Mouse (Mus musculus) cerebellum, adult 11 months (tissue): ENCODE data around the gene Lgals2.
"Not testable (repeated sequence)": the region's sequence is repeated elsewhere in the genome, so short reads cannot be mapped to it uniquely, and the experiment has no call there.

Source experiments
- DNase-seq: peaks from one replicate; pipeline ENCODE4 v3.0.0; 2022

Gene Lgals2

DNA sequence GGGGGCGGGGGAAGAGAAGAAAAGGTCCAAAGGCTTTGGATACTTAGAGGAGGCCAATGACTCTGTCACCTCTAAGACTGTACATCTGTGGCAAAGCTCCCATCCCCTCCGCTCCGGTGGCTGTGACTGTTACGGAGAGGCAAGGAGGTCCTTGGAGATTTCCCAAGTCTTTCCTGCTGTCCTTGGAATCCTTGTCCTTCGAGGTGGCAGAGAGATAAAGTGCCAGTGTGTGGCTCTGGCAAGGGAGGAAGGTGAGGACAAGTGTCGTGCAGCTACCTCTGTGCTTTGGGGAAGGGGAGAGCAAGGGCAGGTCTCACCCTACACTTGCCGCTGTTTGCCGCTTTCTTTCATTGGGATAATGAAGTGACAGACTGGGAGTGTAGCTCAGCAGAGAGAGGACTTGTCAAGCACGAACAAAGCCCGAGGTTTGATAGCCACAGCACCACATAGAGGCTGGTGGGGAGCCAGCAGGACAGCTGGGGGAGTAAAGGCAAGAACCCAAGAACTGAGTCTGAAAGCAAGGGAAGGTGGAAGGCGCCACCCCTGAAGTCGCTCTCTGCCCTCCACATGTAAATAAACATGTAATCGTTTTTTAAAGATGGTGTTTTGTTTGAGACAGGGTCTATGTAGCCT, 18.6 kb upstream of the Lgals2 start:
- no peak for DNase-seq

DNA sequence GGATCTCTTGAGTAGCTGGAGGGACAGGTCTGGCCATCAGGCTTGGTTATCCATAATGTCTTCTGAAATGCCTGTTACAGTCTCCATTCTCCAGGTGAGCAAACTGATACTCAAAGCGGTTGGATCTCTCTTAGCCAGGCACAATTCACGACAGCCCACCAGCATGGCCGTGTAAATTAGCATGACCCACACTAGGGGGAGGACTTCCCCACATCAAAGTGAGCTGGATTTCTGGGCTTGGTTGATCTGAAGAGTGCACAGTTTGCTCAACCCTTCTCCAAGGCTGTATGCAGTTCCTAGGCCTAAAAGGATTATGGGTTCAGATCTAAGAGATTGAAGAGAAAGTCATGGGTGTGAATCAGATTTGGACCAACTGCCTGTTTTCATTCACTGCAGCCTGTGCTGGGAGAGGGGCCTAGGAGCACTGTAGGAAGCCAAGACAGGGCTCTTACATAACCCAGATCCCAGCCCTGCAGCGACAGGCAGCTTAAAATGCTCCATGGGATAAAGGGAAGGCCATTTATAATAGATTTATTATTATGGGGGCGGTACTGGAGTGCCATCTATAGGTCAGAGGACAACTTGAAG, 16.8 kb upstream of the Lgals2 start:
- DNase-seq, result no peak

DNA sequence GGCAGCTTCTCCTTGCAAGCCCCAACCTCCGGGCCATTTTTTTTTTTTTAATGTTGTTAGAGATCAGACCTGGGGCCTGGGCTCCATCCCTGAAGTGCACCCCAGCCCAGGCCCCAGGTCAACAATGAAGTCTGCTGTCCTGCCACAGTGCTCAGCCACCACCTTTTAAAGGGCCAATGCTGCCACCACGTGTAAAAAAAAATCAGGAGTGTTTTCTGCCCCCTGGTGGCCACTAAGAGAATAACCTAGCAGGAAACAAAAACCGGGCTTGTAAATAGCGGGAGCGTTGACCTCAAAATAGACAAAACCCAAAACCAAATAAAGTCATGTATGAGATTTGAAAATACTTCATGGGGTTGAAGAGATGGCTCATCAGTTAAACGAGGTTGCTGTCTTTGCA, 14.4 kb upstream of the Lgals2 start:
- DNase-seq, result peak; percentile 48

DNA sequence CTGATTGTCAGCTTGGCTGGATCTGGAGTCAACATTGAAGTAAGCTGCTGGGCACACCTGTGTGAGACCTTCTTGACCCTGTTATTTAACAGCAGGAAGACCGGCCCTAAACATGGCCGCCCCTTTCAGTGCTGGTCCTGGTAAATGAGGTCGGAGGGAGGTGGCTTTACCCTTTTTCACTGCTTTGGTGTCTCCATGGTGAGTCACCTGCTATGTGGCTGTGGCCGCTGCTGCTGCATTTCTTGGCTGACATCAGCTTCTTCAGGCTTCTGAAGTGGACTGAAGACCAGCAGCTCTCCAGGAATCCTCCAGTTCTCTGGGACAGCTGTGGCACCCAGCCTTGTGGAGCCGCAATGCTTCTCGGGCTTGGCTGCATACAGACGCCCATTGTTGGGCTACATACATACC, 13.5 kb upstream of the Lgals2 start:
- DNase-seq, result no peak

DNA sequence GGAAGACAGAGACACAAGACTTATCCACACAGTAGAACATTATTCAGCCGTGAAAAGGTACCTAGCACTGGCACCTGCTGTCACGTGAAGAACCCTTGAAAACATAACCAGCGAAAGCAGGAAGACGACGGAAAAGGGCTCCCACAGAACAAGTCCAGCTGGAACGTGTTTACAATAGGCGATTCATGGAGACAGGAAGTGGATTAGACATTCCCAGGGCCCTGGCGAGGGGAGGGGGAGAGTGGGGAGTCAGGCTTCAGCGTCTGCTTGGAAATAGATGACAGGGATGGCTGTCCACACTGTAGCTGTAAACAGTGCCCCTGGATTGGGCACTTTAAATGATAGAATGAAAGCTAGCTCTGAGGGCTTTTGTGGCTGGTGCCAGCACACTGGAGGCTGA, 13.1 kb upstream of the Lgals2 start:
- no peak for DNase-seq

DNA sequence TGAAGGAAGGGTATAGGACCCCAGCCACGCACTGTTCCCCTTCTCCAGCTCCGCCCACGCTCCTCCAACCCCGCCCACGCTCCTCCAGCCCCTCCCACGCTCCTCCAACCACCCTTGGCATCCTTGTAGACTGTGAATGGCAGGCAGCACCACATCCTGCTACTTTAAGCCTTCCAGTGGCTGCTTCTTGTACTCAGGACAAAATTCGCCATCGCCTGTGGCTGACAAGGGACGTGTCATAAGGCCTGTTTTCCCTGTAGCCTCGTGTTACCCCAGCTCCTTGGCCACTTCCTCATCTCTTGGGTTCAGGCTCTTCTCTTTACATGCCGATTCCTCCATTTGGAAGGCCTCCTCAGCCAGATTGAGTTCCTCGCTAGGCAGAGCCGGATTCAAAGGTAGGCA, 8.5 kb upstream of the Lgals2 start:
- no peak for DNase-seq

DNA sequence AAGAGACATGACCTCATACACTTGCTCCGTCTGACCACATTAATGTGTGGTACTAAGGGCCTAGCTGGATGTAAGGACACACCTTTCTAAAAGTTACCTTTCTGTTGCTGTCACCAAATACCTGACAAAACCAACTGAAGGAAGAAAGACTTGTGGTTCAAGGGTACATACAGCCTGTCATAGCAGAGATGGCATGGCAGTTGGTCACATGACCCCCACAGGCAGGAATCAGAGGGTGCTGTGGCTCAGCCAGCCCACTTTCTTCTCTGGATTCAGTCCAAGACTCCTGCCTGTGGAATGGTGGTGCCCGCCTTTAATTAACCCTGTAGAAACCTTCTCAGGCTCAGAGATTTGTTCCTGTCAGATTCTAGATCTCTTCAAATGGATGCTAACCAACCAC, 7.8 kb upstream of the Lgals2 start:
- no peak for DNase-seq

DNA sequence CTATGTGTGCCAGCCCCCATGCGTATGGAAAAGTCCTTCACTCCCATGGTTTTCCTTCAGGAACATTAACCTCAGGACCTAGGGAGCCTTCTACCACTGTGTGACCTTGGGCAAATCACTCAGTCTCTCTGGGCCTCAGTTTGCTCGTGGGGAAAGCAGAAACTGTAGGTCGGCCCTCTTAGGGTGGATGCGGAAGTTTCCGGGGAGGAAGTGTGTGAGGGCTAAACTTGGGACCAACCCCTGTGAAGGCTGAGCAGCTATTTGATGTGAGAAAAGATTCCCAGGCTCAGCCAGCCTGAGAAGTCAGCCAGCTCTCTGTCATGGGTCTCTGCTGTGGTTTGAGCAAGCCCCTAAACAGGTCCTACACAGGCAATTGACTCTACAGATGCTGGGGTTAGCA, 7.0 kb upstream of the Lgals2 start:
- DNase-seq, result no peak

DNA sequence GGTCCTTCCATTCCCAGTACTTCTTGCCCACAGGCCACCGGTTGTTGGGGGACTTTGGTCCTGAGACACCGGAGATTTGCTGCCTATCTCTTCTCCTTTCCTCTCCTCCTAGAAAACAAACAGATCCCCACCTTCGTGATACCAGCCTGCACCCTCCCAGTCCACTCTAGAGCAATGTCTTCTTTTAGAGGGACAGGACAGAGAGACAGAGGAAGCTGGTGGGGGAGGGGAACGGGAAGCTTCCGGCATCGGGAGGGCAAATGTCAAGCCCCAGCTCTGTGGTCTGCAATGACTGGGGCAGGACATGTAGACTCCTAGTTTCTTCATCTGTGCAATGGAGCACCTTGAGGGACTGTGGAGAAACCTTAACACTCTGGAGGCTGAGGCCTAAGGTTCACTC, 4.4 kb upstream of the Lgals2 start:
- no peak for DNase-seq

DNA sequence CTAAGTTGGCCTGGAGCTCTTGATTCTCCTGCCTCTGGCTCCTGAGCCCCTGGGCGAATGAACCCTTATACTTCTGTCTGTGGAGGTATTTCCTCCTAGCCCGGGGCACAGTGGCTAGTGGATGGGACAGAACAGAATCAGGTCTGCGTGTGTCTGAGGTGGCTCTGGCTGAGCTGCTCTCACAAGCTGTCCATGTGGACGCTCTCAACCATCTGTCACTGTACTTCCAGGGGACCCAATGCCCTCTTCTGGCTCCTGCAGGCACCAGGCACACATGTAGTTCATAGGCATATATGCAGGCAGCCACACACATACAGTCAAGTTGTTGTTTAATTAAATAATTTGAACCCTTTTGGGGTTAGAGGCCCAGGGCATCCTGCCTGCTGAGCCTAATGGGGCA, 4.0 kb upstream of the Lgals2 start:
- peak; percentile 64 for DNase-seq

DNA sequence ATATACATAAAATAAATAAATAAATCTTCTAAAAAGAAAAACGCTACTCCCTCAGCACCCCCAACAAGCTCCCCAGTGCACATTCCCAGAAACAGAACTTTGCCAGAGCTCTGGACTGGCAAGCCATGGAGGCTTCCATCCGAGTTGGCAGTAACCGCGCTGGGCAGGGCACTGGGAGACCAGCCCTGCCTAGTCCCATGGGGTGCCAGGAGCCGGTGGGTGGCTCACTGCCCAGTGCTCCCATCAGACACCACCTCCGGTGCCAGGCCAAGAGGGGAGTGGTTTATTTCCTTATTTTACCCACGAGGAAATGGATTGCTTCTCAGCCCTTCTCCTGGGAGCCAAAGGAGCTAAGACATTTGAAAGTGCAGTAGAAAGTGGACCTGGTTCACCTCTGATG, 1.7 kb upstream of the Lgals2 start:
- DNase-seq, result peak; percentile 54

DNA sequence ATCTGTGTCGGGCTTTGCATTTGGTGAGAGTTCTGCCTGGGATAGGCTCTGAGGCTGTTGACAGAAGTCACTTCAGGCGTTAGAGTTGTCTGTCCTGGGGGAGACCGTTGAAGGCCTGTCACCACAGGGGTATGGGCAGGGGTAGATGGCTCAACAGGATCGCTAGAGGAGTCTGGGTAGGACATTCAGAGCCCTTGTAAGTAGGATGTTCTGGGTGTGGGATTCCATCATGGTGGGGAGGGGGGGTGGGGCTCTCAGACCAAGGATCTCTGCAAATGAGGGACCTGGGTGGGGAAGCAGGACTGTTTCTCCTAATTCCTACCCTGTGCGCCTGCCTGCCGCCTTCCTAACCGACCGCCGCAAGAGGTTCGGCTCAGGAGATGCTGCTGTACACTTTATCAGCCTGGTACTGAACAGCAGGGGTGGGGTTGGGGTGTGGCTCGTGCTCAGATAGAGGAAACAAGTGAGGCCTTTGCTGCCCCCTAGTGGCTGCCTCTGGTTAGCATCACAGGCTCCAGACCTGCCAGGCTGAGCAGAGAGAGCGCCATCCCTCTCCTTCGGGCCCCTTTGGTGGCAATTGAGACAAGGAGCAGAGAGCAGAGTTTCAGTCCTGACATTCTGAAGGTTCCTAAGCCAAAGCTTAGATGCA, 3.7 kb downstream of the Lgals2 start:
- DNase-seq, result peak; percentile 88

DNA sequence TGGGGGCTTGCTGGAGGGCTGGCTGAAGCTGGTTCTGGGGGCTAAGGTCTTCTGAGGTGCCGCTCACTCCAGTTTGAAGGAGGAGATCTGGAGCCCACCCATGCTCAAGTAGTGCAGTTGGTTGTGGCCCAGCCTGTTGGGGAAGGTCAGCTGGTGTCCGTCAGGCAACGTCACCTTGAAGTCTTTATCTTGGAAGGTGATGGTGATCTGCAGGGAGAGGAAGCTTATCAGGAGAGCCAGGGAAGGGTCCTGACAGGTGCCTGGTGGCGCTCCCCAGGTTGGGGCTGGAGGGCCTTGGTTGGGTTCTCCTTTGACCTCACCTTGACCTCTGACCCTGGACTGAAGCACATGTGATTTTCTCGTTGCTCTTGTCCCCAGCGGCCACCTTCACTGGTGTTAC, 4.4 kb downstream of the Lgals2 start:
- no peak for DNase-seq

DNA sequence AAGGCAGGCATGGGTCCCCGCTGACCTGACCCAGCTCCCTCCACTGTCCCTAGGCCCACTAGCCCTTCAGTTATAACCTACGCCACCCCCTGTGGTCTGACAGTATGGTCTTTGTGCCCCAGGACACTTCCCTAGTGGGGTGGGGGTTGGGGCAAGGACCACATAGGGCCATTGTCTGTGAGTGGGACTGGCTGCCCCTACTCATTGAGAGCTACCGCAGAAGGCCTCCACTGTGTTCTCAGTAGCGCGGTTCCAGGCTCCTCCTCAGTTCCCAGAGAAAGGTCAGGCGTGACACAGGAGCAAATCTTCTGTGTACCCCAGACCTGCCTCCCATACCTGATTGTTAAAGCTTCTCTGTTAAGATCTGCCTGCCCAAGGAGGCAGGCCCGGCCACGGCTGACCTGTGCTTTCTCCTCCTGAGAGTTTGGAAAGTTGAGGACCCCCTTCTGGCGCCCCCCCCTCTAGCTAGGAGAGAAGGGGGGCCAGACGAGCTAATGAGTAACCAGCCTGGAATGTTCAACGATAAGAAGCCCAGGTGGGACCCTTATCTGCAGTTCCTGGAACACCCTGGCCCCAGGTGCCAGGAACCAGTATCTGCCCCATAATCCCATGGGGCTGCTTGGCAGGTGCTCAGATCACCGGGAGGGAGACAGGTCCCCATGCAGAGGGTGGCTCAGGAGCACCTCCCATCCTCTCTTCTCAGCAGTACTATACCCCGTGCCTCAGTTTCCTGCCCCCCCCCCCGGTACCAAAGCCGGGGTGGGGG, 5.1 kb downstream of the Lgals2 start:
- no peak for DNase-seq

DNA sequence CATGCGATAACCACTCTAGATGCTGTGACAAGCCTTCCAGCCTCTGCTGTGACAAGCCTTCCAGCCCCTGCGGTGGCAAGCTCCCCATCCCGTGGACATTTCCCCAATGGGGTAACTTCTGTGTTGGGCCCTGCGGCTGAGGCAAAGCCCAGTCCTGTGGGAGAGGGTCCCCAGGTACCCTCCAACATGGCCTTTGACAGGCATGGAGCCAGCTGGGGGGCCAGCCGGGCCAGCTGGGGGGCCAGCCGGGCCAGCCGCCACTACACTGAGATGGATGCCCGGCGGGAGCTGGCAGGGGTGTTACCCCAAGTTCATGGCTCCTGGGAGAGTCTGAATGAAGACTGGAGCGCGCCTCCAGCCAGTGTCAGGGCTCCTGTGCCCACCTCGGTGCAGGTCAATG, 5.8 kb downstream of the Lgals2 start:
- no peak for DNase-seq

DNA sequence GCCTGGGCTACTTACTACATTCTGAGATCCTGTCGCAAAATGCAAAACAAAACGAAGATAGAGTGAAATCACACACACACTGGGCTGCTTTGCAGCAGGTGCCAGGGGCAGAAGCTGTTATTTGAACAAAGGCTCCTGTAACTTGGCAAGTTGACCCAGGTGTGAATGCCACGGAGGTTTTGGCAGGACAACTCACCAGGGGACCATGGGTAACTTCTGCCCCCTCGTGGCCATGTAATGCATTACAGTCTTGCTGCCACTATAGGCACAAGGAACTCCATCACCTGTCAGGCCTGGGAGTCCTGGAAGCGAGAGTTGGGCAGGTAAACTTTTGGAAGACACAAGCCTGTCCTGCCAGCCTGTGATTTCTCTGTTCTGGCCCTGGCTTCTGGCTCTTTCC, 6.9 kb downstream of the Lgals2 start:
- DNase-seq, result peak; percentile 66

DNA sequence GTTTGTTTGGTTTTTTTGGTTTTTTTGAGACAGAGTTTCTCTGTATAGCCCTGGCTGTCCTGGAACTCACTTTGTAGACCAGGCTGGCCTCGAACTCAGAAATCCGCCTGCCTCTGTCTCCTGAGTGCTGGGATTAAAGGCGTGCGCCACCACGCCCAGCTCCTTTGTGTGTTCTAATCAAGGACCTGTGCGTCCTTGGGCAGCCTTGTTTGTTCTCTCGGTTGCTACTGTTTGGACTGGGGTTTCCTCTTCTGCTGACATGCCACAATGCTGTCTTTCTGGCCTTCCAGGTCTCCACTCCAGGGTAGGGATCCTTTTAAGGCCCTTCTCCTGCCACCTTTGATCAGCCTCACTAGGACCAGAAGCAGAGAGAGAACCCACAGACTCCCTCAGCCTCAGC, 8.5 kb downstream of the Lgals2 start:
- DNase-seq, result not testable (repeated sequence)

DNA sequence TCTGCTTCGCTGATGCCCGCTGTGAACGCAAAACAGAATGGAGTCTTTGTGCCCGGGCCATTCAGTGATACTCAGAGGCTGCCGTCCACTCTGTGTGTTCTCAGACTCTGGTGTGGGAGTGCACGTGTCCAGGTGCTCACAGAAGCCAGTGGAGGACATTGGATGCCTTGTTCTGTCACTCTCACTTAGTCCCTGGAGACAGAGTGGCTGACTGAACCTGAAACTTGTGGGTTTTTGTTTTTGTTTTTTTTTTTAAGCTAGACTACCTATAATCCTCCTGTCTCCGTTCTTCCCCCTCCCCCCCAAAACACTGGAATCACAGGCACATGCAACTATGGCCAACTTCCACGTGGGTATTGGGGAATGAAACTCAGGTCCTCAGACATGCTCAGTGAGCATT, 9.0 kb downstream of the Lgals2 start:
- DNase-seq, result no peak

DNA sequence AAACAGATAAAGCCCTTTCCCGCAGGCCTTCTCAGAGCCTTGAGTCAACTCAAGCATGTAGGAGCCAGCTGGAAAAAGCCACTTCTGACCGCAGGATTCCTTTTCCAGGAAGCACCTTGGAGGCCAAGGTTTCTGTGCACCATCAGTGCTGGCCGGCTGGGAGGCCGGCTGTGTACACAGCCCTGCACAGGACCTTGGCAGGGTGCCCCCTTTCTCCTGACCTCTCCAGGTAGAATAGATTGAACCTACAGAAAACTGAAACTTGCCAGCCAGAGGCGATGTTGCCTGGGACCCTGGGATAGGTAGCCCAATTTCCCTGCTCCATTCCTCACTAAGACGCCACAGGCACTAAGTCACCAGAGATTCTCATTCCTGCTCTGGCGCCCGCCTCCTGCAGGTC, 9.5 kb downstream of the Lgals2 start:
- DNase-seq, result no peak

DNA sequence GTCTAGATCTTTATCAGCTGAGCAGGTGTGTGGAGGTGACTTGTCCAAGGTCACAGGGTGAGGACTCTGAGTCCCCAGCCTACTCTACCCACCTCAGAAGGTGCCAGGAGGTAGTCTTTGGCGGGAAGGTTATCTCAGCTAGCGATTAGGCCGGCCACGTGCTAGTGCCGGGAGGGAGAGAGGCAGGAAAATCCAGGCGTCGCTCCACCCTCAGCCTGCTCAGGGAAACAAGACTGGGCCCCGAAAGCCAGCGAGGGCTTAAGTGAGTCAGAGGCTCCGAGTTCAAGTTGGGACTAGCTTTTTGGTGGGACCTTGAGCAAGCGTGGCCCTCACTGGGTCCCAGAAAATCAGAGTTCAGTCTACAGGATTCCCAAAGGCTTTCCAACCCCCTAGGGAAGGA, 10.0 kb downstream of the Lgals2 start:
- no peak for DNase-seq

DNA sequence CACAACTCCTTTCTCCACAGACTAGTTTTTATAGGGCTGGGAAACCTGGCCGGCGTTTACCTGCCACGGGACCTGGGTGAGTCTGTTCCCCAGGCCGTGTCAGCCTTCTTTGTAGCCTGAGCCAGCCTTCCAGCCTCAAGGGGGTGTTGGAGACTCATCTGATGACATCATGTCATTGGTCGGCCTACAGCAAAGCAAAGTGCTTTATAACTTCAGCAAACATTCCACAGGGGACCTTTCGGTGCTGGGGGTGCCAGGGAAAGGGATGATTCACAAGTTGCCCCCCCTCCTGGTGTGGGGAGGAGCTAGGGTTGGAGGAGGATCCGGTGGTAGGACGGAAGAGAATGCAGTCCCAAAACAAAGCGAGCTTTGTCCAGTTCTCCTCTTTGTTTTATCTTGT, 10.5 kb downstream of the Lgals2 start:
- no peak for DNase-seq

DNA sequence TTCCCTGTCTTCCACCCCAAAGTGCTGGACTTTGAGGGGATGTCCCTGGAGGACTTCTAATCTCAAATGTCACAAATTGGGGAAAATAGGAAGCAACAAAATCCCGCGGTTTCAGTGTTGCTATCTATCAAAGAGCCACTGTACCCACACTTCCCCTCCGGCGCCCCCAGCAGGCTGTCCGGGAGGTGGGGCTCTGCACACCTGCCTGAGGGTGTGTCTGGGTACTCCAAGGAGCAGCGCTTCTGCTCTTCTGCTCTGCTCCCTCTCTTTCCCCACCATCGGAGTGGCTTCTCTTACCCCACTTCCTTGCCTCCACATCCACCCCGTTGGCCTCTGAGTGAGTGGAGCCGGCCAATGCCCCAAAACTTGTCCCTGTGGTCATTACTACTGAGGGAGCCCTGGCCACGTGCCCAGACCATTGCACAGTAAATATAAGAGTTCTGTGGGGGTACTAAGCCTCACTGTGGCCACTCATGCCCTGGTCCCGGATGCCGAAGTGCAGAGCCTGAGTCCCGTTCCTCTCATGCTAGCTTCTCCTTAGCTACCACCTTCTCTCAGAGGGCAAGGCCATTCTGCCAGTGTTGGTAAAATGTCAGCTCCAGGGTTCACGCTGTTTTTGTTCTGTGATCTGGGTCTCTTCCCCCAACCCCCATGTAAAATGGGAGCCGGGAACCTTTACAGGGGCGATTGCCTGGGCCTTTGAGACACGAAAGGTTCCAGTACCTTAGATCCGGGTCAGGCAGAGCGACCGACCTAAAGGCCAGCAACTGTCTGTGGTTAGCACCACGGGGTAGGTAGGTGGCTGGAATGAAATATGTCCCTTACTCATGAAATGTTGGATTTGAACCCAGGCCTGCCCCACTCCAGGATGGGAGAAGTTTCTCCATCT, 11.5 kb downstream of the Lgals2 start:
- DNase-seq, result no peak
